Mouse (Mus musculus) heart, adult 9 months (tissue): ENCODE data around the gene Rogdi.
A peak's percentile ranks its signal among the peaks of the same experiment; 100 is the strongest.

Source experiments
- DNase-seq, 2 experiments: peaks; one replicate each; pipeline ENCODE4 v3.0.0; 2022; ENCODE audit warnings: low spot score in 2 of 2

Gene Rogdi

GRCm38 (mm10) chr16:5013054-5013838 lies at the start of gene Rogdi:
TSS of gene Rogdi (minus strand) at chr16:5013553.
- DNase-seq, result peak; percentile 99

GRCm38 (mm10) chr16:5058114-5058513 lies 44.8 kb upstream of the Rogdi start:
- no peak for DNase-seq

- peak; percentile 81 to 84 for DNase-seq
These were observed 37.1 kb upstream of the Rogdi start for GRCm38 (mm10) chr16:5050251-5051110.

- peak; percentile 99 for DNase-seq
These were observed 36.5 kb upstream of the Rogdi start, which contains the start of the genes Glyr1 and Ubn1 for GRCm38 (mm10) chr16:5049774-5050234. TSS of gene Glyr1 (minus strand) at chr16:5049863. TSS of gene Ubn1 (plus strand) at chr16:5050057.

GRCm38 (mm10) chr16:5049182-5049773 lies 35.9 kb upstream of the Rogdi start:
- DNase-seq, result no peak

GRCm38 (mm10) chr16:5045322-5045721 lies 32.0 kb upstream of the Rogdi start:
- no peak for DNase-seq

- DNase-seq, result peak; percentile 60 to 61
These were observed 23.4 kb upstream of the Rogdi start for GRCm38 (mm10) chr16:5036649-5037234.

GRCm38 (mm10) chr16:5035591-5035990 lies 22.2 kb upstream of the Rogdi start:
- no peak for DNase-seq

GRCm38 (mm10) chr16:5029847-5030246 lies 16.5 kb upstream of the Rogdi start:
- DNase-seq, result no peak

- no peak for DNase-seq
These were observed 10.7 kb upstream of the Rogdi start for GRCm38 (mm10) chr16:5024021-5024420.

- no peak for DNase-seq
These were observed 1.2 kb upstream of the Rogdi start for GRCm38 (mm10) chr16:5014578-5014977.

- DNase-seq, result no peak
These were observed 1.0 kb downstream of the Rogdi start for GRCm38 (mm10) chr16:5012036-5013005.

GRCm38 (mm10) chr16:5011285-5011684 lies 2.1 kb downstream of the Rogdi start:
- peak in 1 of 2 experiments; percentile 9 for DNase-seq

- DNase-seq, result peak; percentile 19 to 24
These were observed 2.9 kb downstream of the Rogdi start for GRCm38 (mm10) chr16:5010371-5010935.

- DNase-seq, result no peak
These were observed 5.3 kb downstream of the Rogdi start for GRCm38 (mm10) chr16:5008076-5008475.

GRCm38 (mm10) chr16:5007492-5007891 lies 5.9 kb downstream of the Rogdi start:
- no peak for DNase-seq

- no peak for DNase-seq
These were observed 6.3 kb downstream of the Rogdi start, which contains the start of gene Smim22 for GRCm38 (mm10) chr16:5007067-5007466. TSS of gene Smim22 (plus strand) at chr16:5007288.

GRCm38 (mm10) chr16:5000611-5001010 lies 12.7 kb downstream of the Rogdi start:
- no peak for DNase-seq

- DNase-seq, result no peak
These were observed 14.4 kb downstream of the Rogdi start for GRCm38 (mm10) chr16:4998984-4999383.

GRCm38 (mm10) chr16:4997553-4997952 lies 15.8 kb downstream of the Rogdi start, which contains the start of gene Sept12:
TSS of gene Sept12 (minus strand) at chr16:4997852.
- peak; percentile 14 to 20 for DNase-seq
